Mouse (Mus musculus): ENCODE results near the gene Krtap12-1. TPM values are rescaled to one million over a fixed set of nuclear protein-coding genes. Genes with fewer than 3 reads are reported as not detected.
"Not testable (repeated sequence)": the region's sequence is repeated elsewhere in the genome, so short reads cannot be mapped to it uniquely, and the experiment has no call there.

Gene Krtap12-1
- polyA plus RNA-seq, 1 experiment, result not detected

DNA sequence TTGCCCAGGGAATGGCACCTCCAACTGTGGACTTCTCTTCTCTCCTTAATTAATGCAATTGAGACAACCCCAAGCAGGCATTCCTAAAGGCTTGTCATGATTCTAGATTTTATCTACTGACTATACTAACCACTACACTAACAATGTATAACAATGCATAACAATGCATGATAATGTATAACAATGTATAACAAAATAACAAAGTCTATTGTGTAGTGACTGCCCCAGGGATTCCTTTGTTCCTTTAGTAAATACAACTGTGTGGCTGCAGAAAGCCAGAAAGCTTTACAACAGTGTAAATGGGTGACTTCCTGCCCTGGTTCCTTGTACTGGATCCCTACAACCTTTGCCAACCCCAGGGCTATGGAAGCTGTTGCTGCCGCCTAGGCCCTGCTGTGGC is 15.5 kb downstream of the Krtap12-1 start:
- H3K27ac ChIP-seq (ENCODE audit: insufficient read depth, low read length), result no peak overlapping the region
- no peaks in the 10 kb centered on the region for H3K4me1 ChIP-seq (ENCODE audit: control insufficient read depth, insufficient read depth, low read length)
- no peak for TF ChIP-seq POLR2A (IDR thresholded peaks at IDR 0.05; ENCODE audit: extremely low read depth, insufficient read depth, low read length)
- no peak for TF ChIP-seq CTCF (IDR thresholded peaks at IDR 0.05; ENCODE audit: extremely low read depth, insufficient read depth, low read length)
- no peak overlapping the region for H3K4me3 ChIP-seq (ENCODE audit: insufficient read depth, low read length)

DNA sequence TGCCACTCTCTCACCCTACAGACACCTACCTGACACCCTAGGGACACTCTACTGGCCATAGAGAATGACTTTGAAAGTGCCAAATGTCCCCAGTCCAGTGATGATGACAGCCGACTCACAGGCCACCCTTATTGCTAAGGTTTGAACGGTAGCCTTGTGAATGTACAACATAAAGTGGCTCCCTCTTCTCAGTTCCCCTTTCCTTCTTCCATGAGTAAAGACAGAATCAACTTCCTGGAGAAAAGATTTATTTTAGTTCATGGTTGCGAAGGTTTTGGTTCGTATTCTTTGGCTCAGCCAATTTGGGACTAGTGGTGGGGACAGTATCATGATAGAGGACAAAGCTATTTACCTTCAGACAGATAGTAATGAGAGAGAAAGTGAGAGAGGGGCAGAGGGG is 18.5 kb downstream of the Krtap12-1 start:
- Histone ChIP-seq H3K27ac (ENCODE audit: insufficient read depth, low read length) (no peak overlapping the region), H3K4me3 (ENCODE audit: insufficient read depth, low read length) (no peak overlapping the region), H3K4me1 (ENCODE audit: control insufficient read depth, insufficient read depth, low read length) (no peaks in the 10 kb centered on the region)
- TF ChIP-seq POLR2A (IDR thresholded peaks at IDR 0.05; ENCODE audit: extremely low read depth, insufficient read depth, low read length) (no peak), CTCF (IDR thresholded peaks at IDR 0.05; ENCODE audit: extremely low read depth, insufficient read depth, low read length) (no peak)

DNA sequence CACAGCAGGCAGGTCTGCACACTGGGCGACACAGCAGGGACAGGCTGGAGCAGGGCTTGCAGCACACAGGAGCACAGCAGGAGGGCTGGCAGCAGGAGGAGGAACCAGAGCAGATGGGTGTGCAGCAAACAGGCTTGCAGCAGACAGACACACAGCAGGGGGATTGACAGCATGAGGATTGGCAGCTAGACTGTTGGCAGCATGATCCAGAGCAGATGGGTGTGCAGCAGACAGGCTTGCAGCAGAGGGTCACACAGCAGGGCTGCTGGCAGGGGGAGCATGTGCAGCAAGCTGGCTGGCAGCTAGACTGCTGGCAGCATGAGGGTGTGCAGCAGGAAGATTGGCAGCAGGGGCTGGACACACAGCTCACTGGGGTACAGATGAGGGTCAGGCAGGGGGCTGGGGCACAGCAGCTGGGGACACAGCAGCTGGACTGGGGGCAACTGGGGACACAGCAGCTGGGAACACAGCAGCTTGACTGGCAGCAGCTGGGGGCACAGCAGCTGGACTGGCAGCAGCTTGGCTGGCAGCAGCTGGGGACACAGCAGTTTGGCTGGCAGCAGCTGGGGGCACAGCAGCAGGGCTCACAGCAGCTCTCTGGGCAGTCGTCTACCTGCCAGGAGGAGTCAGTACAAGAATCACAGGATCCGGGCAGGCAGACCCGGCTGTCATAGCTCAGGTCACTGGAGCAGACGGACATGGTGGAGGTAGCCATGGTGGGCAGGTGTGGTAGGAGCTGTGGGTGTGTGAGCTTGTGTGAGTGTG is 21.7 kb downstream of the Krtap12-1 start, which contains the start of gene Gm18596:
Gene Gm18596 (minus strand): TSS at position 715 of the 765 bp plus-strand sequence.
- H3K4me3 ChIP-seq (ENCODE audit: insufficient read depth, low read length); H3K27ac ChIP-seq (ENCODE audit: insufficient read depth, low read length); H3K4me1 ChIP-seq (ENCODE audit: control insufficient read depth, insufficient read depth, low read length): not testable (repeated sequence)

DNA sequence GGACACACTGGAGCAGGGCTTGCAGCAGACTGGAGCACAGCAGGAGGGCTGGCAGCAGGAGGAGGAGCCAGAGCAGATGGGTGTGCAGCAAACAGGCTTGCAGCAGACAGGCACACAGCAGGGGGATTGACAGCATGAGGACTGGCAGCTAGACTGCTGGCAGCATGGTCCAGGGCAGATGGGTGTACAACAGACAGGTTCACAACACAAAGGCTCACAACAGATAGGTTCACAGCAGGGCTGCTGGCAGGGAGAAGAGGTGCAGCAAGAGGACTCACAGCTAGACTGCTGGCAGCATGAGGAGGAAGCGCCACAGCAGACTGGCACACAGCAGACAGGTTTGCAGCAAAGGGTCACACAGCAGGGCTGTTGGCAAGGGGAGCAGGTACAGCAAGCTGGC is 30.3 kb downstream of the Krtap12-1 start:
- not testable (repeated sequence) for H3K4me1 ChIP-seq (ENCODE audit: control insufficient read depth, insufficient read depth, low read length); H3K4me3 ChIP-seq (ENCODE audit: insufficient read depth, low read length); H3K27ac ChIP-seq (ENCODE audit: insufficient read depth, low read length)

DNA sequence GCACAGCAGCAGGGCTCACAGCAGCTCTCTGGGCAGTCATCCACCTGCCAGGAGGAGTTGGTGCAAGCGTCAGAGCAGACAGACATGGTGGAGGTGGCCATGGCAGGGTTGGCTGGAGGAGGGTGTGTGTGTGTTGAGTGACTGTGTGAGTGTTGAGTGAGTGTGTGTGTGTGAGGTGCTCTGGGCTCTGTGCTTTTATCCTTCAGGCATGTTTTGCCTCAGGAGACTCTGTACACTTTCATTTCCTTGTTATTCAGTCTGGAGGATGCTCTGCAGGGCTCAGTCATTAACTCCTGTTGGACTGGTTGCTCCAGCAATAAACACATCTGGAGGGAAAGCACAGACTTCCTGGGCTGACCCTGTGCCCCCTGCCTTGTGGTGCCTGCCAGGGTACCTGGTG is 30.9 kb downstream of the Krtap12-1 start, which contains the start of gene Gm9736:
Gene Gm9736 (minus strand): TSS at position 101 of the 400 bp plus-strand sequence.
- not testable (repeated sequence) for H3K4me1 ChIP-seq (ENCODE audit: control insufficient read depth, insufficient read depth, low read length); H3K27ac ChIP-seq (ENCODE audit: insufficient read depth, low read length); H3K4me3 ChIP-seq (ENCODE audit: insufficient read depth, low read length)

DNA sequence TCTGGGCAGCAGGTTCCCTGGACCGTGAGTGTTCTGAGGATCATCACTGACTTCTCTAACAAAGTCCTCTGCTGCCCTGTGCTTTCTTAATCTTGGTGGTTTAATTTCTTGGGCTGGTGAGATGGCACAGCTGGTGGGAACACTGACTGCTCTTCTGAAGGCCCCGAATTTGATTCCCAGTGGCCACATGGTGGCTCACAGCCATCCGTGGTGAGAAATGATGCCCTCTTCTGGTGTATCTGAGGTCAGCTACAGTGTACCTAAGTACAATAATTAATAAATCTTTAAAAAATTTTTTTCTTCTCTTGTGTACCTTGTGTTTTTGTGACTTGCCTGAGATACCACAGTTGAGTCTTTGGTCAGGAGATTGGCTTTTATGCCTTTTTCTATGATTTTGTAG is 31.9 kb downstream of the Krtap12-1 start:
- not testable (repeated sequence) for H3K4me3 ChIP-seq (ENCODE audit: insufficient read depth, low read length); H3K4me1 ChIP-seq (ENCODE audit: control insufficient read depth, insufficient read depth, low read length); H3K27ac ChIP-seq (ENCODE audit: insufficient read depth, low read length)

DNA sequence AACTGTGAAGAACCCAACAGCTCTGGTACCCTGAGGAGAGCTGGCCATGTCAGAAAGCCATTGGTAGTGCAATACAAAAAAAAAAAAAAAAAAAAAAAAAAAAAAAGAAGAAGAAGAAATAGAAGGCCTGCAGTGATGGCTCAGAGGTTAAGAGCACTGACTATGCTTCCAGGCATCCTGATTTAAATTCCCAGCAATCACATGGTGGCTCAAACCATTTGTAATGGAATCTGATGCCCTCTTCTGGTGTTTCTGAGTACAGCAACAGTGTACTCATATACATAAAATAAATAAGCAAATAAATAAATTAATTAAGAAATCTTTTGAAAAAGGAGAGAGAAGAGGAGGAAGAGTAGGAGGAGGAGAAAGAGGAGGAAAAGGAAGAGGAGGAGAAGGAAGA is 33.0 kb downstream of the Krtap12-1 start:
- Histone ChIP-seq H3K4me3 (ENCODE audit: insufficient read depth, low read length) (no peak overlapping the region), H3K27ac (ENCODE audit: insufficient read depth, low read length) (no peak overlapping the region), H3K4me1 (ENCODE audit: control insufficient read depth, insufficient read depth, low read length) (no peaks in the 10 kb centered on the region)
- no peak for TF ChIP-seq CTCF (IDR thresholded peaks at IDR 0.05; ENCODE audit: extremely low read depth, insufficient read depth, low read length)
- TF ChIP-seq POLR2A (IDR thresholded peaks at IDR 0.05; ENCODE audit: extremely low read depth, insufficient read depth, low read length), result no peak

DNA sequence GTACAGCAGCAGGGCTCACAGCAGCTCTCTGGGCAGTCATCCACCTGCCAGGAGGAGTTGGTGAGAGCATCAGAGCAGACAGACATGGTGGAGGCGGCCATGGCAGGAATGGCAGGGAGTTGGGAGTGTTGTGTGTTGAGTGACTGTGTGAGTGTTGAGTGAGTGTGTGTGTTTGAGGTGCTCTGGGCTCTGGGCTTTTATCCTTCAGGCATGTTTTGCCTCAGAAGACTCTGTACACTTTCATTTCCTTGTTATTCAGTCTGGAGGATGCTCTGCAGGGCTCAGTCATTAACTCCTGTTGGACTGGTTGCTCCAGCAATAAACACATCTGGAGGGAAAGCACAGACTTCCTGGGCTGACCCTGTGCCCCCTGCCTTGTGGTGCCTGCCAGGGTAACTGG is 39.2 kb downstream of the Krtap12-1 start, which contains the start of gene Gm3233:
Gene Gm3233 (minus strand): TSS at position 101 of the 400 bp plus-strand sequence.
- not testable (repeated sequence) for H3K4me1 ChIP-seq (ENCODE audit: control insufficient read depth, insufficient read depth, low read length); H3K4me3 ChIP-seq (ENCODE audit: insufficient read depth, low read length); H3K27ac ChIP-seq (ENCODE audit: insufficient read depth, low read length)

DNA sequence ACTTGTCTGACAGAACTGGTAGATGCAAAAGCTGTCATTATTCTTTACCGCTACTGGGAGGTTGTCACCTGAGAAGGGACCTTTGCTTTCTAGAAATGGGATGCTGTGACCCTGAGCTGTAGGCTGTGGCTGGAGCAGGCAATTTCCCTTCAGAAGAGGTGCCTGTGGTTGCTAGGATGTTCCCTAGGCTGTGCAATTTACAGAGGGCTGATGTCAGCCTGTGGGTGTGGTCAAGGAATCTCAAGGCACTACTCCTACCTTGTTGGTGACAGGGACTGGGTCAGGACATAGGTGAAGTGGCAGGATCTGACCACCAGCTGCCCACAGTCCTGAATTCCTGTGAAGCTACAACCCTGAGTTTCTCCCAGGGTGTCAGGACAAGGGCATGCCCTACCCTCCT is 49.3 kb downstream of the Krtap12-1 start:
- H3K4me1 ChIP-seq (ENCODE audit: control insufficient read depth, insufficient read depth, low read length), result no peaks in the 10 kb centered on the region
- no peak overlapping the region; the same call in 1 of the 2 replicates for H3K27ac ChIP-seq (ENCODE audit: insufficient read depth, low read length)
- TF ChIP-seq POLR2A (IDR thresholded peaks at IDR 0.05; ENCODE audit: extremely low read depth, insufficient read depth, low read length) (no peak), CTCF (IDR thresholded peaks at IDR 0.05; ENCODE audit: extremely low read depth, insufficient read depth, low read length) (no peak)
- H3K4me3 ChIP-seq (ENCODE audit: insufficient read depth, low read length), result no peak overlapping the region

Other genes with a start within 250 kb of the Krtap12-1 start
- 34.5 and 35.1 TPM in 2 replicates for gene Fam207a, start 204.8 kb upstream of the Krtap12-1 start, polyA plus RNA-seq (2012; rRNA removed)
- 6.1 and 7.3 TPM in 2 replicates for gene Itgb2, start 190.3 kb upstream of the Krtap12-1 start, polyA plus RNA-seq (2012; rRNA removed)
- gene Pttg1ip, start 138.9 kb upstream of the Krtap12-1 start, polyA plus RNA-seq (2012; rRNA removed), result 111 and 113 TPM in 2 replicates
- 270 and 272 TPM in 2 replicates for gene Sumo3, start 114.5 kb upstream of the Krtap12-1 start, polyA plus RNA-seq (2012; rRNA removed)
- gene Gm49325, start 114.4 kb upstream of the Krtap12-1 start, polyA plus RNA-seq (2012; rRNA removed), result 9.3 TPM in 1 of 2 replicates, not detected in the other
- 38.8 and 40.7 TPM in 2 replicates for gene Ube2g2, start 98.3 kb upstream of the Krtap12-1 start, polyA plus RNA-seq (2012; rRNA removed)
- 0.29 TPM in 1 of 2 replicates, not detected in the other for gene Tspear, start 34.0 kb upstream of the Krtap12-1 start, polyA plus RNA-seq (2012; rRNA removed)
- gene Gm19402, start 29.8 kb upstream of the Krtap12-1 start, polyA plus RNA-seq (2012; rRNA removed), result not detected in 2 replicates
- gene Gm9508, start 23.4 kb upstream of the Krtap12-1 start, polyA plus RNA-seq (2012; rRNA removed), result not detected in 2 replicates
- not detected in 2 replicates for gene Gm10272, start 14.0 kb upstream of the Krtap12-1 start, polyA plus RNA-seq (2012; rRNA removed)
- gene Gm10024, start 9.1 kb upstream of the Krtap12-1 start, polyA plus RNA-seq (2012; rRNA removed), result not detected in 2 replicates
- gene Gm10142, start 4.8 kb upstream of the Krtap12-1 start, polyA plus RNA-seq (2012; rRNA removed), result not detected in 2 replicates
- not detected in 2 replicates for gene Gm10100, start 5.9 kb downstream of the Krtap12-1 start, polyA plus RNA-seq (2012; rRNA removed)
- not detected in 2 replicates for gene Gm18596, start 22.0 kb downstream of the Krtap12-1 start, polyA plus RNA-seq (2012; rRNA removed)
- not detected in 2 replicates for gene Gm9736, start 30.8 kb downstream of the Krtap12-1 start, polyA plus RNA-seq (2012; rRNA removed)
- not detected in 2 replicates for gene Gm3233, start 39.1 kb downstream of the Krtap12-1 start, polyA plus RNA-seq (2012; rRNA removed)
- not detected in 2 replicates for gene Gm3238, start 50.7 kb downstream of the Krtap12-1 start, polyA plus RNA-seq (2012; rRNA removed)
- not detected in 2 replicates for gene Gm7138, start 56.3 kb downstream of the Krtap12-1 start, polyA plus RNA-seq (2012; rRNA removed)
- gene Gm3250, start 61.9 kb downstream of the Krtap12-1 start, polyA plus RNA-seq (2012; rRNA removed), result not detected in 2 replicates
- not detected in 2 replicates for gene Gm7137, start 67.6 kb downstream of the Krtap12-1 start, polyA plus RNA-seq (2012; rRNA removed)
- gene Gm9639, start 74.5 kb downstream of the Krtap12-1 start, polyA plus RNA-seq (2012; rRNA removed), result not detected in 2 replicates
- not detected in 2 replicates for gene Gm19668, start 78.5 kb downstream of the Krtap12-1 start, polyA plus RNA-seq (2012; rRNA removed)
- not detected in 2 replicates for gene Gm9507, start 91.2 kb downstream of the Krtap12-1 start, polyA plus RNA-seq (2012; rRNA removed)
- not detected in 2 replicates for gene Gm2696, start 94.1 kb downstream of the Krtap12-1 start, polyA plus RNA-seq (2012; rRNA removed)
- not detected in 2 replicates for gene Krtap10-4, start 106.5 kb downstream of the Krtap12-1 start, polyA plus RNA-seq (2012; rRNA removed)
- gene Krtap10-10, start 115.3 kb downstream of the Krtap12-1 start, polyA plus RNA-seq (2012; rRNA removed), result not detected in 2 replicates
- not detected in 2 replicates for gene Gm36176, start 126.2 kb downstream of the Krtap12-1 start, polyA plus RNA-seq (2012; rRNA removed)
- gene Gm10318, start 132.3 kb downstream of the Krtap12-1 start, polyA plus RNA-seq (2012; rRNA removed), result 0.15 TPM in 1 of 2 replicates, not detected in the other
- not detected in 2 replicates for gene Gm3285, start 141.4 kb downstream of the Krtap12-1 start, polyA plus RNA-seq (2012; rRNA removed)
- 7.3 and 7.7 TPM in 2 replicates for gene Lrrc3, start 181.9 kb downstream of the Krtap12-1 start, polyA plus RNA-seq (2012; rRNA removed)
- 30.8 and 32.0 TPM in 2 replicates for gene Trpm2, start 250.0 kb downstream of the Krtap12-1 start, polyA plus RNA-seq (2012; rRNA removed)